Mouse (Mus musculus) C2C12 (cell line): ENCODE measurements around the gene Zfp821.

Experiments used
- CTCF ChIP-seq: IDR thresholded peaks from one replicate; pipeline ENCODE4 v1.5.1; 2011; ENCODE audit not compliant: control insufficient read depth, insufficient read depth, insufficient read length
- MAX ChIP-seq: IDR thresholded peaks from one replicate; pipeline ENCODE4 v1.6.1; 2011; ENCODE audit warnings: mild to moderate bottlenecking, control low read depth
- MYOD1 ChIP-seq: IDR thresholded peaks from one replicate; pipeline ENCODE4 v1.6.1; 2011; ENCODE audit warnings: low read depth; ENCODE audit not compliant: control insufficient read depth, insufficient read length
- USF1 ChIP-seq: IDR thresholded peaks from one replicate; pipeline ENCODE4 v1.6.1; 2011; ENCODE audit warnings: low read depth, mild to moderate bottlenecking, control low read depth, moderate library complexity

- TF ChIP-seq MYOD1, result no peak
- TF ChIP-seq CTCF, result no peak
- TF ChIP-seq MAX, result no peak
- no peak for TF ChIP-seq USF1
These were observed 58.7 kb downstream of the Zfp821 start for GRCm38 (mm10) chr8:109764031-109764430.
